Mouse (Mus musculus): ENCODE measurements around the gene Pltp. TPM values are rescaled to one million over a fixed set of nuclear protein-coding genes. Genes with fewer than 3 reads are reported as not detected.

The Pltp gene
- polyA plus RNA-seq, 1 experiment from 2014 or later: 8.4 TPM

- Histone ChIP-seq H3K36me3 (peaks cover 31% of the 10 kb centered on the region), H3K4me2 (no peak overlapping the region), H3K9me3 (replicated peaks) (no peaks in the 10 kb centered on the region), H3K4me3 (no peak overlapping the region), H3K27me3 (replicated peaks) (no peaks in the 10 kb centered on the region), H3K27ac (0 out of 2 replicates have a peak overlapping the region, but pooled peaks have one; percentile 9), H3K9ac (no peak overlapping the region), H3K4me1 (peaks cover 44% of the 10 kb centered on the region)
- 62% methylated on average over 5 of the region's 5 CpGs for WGBS (ENCODE audit: insufficient replicate concordance)
- ATAC-seq: no peak
Observed at GRCm38 (mm10) chr2:164817703-164818102, 39.8 kb downstream of the Pltp start.

GRCm38 (mm10) chr2:164817206-164817605 lies 40.3 kb downstream of the Pltp start:
- Histone ChIP-seq H3K4me2 (no peak overlapping the region), H3K27ac (0 out of 2 replicates have a peak overlapping the region, but pooled peaks have one; percentile 9), H3K9ac (no peak overlapping the region), H3K4me1 (peaks cover 39% of the 10 kb centered on the region), H3K9me3 (replicated peaks) (no peaks in the 10 kb centered on the region), H3K36me3 (peaks cover 36% of the 10 kb centered on the region), H3K27me3 (replicated peaks) (no peaks in the 10 kb centered on the region), H3K4me3 (no peak overlapping the region)
- no peak for ATAC-seq
- 74% methylated on average over 6 of the region's 6 CpGs for WGBS (ENCODE audit: insufficient replicate concordance)

GRCm38 (mm10) chr2:164815821-164816220 lies 41.7 kb downstream of the Pltp start:
- H3K4me3 ChIP-seq: no peak overlapping the region
- peak overlapping the region; percentile 32 for H3K4me2 ChIP-seq
- peak; percentile 80 for ATAC-seq
- H3K4me1 ChIP-seq: peaks cover 35% of the 10 kb centered on the region
- peaks cover 30% of the 10 kb centered on the region for H3K36me3 ChIP-seq
- no peaks in the 10 kb centered on the region for H3K27me3 ChIP-seq (replicated peaks)
- H3K9me3 ChIP-seq (replicated peaks): no peaks in the 10 kb centered on the region
- H3K9ac ChIP-seq: 0 out of 2 replicates have a peak overlapping the region, but pooled peaks have one; percentile 17
- peak overlapping the region; percentile 62 for H3K27ac ChIP-seq
- 52% methylated on average over 8 of the region's 8 CpGs for WGBS (ENCODE audit: insufficient replicate concordance)

GRCm38 (mm10) chr2:164815348-164815747 lies 42.2 kb downstream of the Pltp start:
- Histone ChIP-seq H3K27me3 (replicated peaks) (no peaks in the 10 kb centered on the region), H3K36me3 (peaks cover 28% of the 10 kb centered on the region), H3K4me2 (peak overlapping the region; percentile 32), H3K9me3 (replicated peaks) (no peaks in the 10 kb centered on the region), H3K4me1 (peaks cover 35% of the 10 kb centered on the region), H3K4me3 (no peak overlapping the region), H3K27ac (peak overlapping the region; percentile 62), H3K9ac (no peak overlapping the region)
- peak; percentile 45; the same call in 1 of the 2 replicates for ATAC-seq
- 59% methylated on average over 5 of the region's 5 CpGs for WGBS (ENCODE audit: insufficient replicate concordance)

- H3K36me3 ChIP-seq: peaks cover 38% of the 10 kb centered on the region
- ATAC-seq: no peak
- no peaks in the 10 kb centered on the region for H3K9me3 ChIP-seq (replicated peaks)
- no peak overlapping the region for H3K4me3 ChIP-seq
- WGBS (ENCODE audit: insufficient replicate concordance): 68% methylated on average over 2 of the region's 2 CpGs
- H3K4me1 ChIP-seq: peaks cover 35% of the 10 kb centered on the region
- no peak overlapping the region for H3K4me2 ChIP-seq
- H3K27ac ChIP-seq: no peak overlapping the region
- 0 out of 2 replicates have a peak overlapping the region, but pooled peaks have one; percentile 18 for H3K9ac ChIP-seq
- no peaks in the 10 kb centered on the region for H3K27me3 ChIP-seq (replicated peaks)
Observed at GRCm38 (mm10) chr2:164813557-164813956, 44.0 kb downstream of the Pltp start.

GRCm38 (mm10) chr2:164806614-164807013 lies 50.9 kb downstream of the Pltp start:
- 0 out of 2 replicates have a peak overlapping the region, but pooled peaks have one; percentile 39 for H3K27ac ChIP-seq
- H3K4me3 ChIP-seq: no peak overlapping the region; the same call in 1 of the 2 replicates
- H3K36me3 ChIP-seq: peaks cover 36% of the 10 kb centered on the region
- H3K4me1 ChIP-seq: peaks cover 42% of the 10 kb centered on the region
- H3K27me3 ChIP-seq (replicated peaks): no peaks in the 10 kb centered on the region
- peak overlapping the region; percentile 85; the same call in 1 of the 2 replicates for H3K9ac ChIP-seq
- 66% methylated on average over 7 of the region's 7 CpGs for WGBS (ENCODE audit: insufficient replicate concordance)
- no peaks in the 10 kb centered on the region for H3K9me3 ChIP-seq (replicated peaks)
- no peak for ATAC-seq
- H3K4me2 ChIP-seq: peak overlapping the region; percentile 92

- peak; percentile 79 for ATAC-seq
- Histone ChIP-seq H3K36me3 (peaks cover 47% of the 10 kb centered on the region), H3K4me2 (peak overlapping the region; percentile 92), H3K4me1 (peaks cover 42% of the 10 kb centered on the region), H3K4me3 (peak overlapping the region; percentile 71), H3K27ac (peak overlapping the region; percentile 96), H3K9me3 (replicated peaks) (no peaks in the 10 kb centered on the region), H3K27me3 (replicated peaks) (no peaks in the 10 kb centered on the region), H3K9ac (peak overlapping the region; percentile 85)
- 1% methylated on average over 21 of the region's 21 CpGs for WGBS (ENCODE audit: insufficient replicate concordance)
Observed at GRCm38 (mm10) chr2:164805332-164805718, 52.2 kb downstream of the Pltp start.

GRCm38 (mm10) chr2:164804533-164805331 lies 52.8 kb downstream of the Pltp start, which contains the start of the genes Acot8 and Zswim3:
TSS of gene Acot8 (minus strand) at chr2:164804882.
TSS of gene Zswim3 (plus strand) at chr2:164805098.
- peak within 1 kb of the TSS; percentile 96 for H3K27ac ChIP-seq
- H3K27me3 ChIP-seq (replicated peaks): no peaks in the 10 kb centered on the region
- under 1% methylated on average over 47 of the region's 47 CpGs for WGBS (ENCODE audit: insufficient replicate concordance)
- peaks cover 42% of the 10 kb centered on the region for H3K4me1 ChIP-seq
- H3K36me3 ChIP-seq: peaks cover 47% of the 10 kb centered on the region
- H3K4me3 ChIP-seq: peak within 1 kb of the TSS; percentile 71
- peak within 1 kb of the TSS; percentile 92 for H3K4me2 ChIP-seq
- H3K9ac ChIP-seq: peak within 1 kb of the TSS; percentile 85
- no peaks in the 10 kb centered on the region for H3K9me3 ChIP-seq (replicated peaks)
- peak; percentile 92 for ATAC-seq

GRCm38 (mm10) chr2:164803921-164804313 lies 53.6 kb downstream of the Pltp start:
- Histone ChIP-seq H3K36me3 (peaks cover 48% of the 10 kb centered on the region), H3K9me3 (replicated peaks) (no peaks in the 10 kb centered on the region), H3K27me3 (replicated peaks) (no peaks in the 10 kb centered on the region), H3K4me2 (peak overlapping the region; percentile 92), H3K4me3 (peak overlapping the region; percentile 71), H3K9ac (peak overlapping the region; percentile 85), H3K4me1 (peaks cover 42% of the 10 kb centered on the region), H3K27ac (peak overlapping the region; percentile 77)
- no peak for ATAC-seq
- WGBS (ENCODE audit: insufficient replicate concordance): 48% methylated on average over 1 of the region's 1 CpGs

- 81% methylated on average over 16 of the region's 16 CpGs for WGBS (ENCODE audit: insufficient replicate concordance)
- ATAC-seq: no peak
- Histone ChIP-seq H3K4me2 (peak overlapping the region; percentile 92), H3K36me3 (peaks cover 48% of the 10 kb centered on the region), H3K4me3 (peak overlapping the region; percentile 71), H3K4me1 (peaks cover 42% of the 10 kb centered on the region), H3K9me3 (replicated peaks) (no peaks in the 10 kb centered on the region), H3K27me3 (replicated peaks) (no peaks in the 10 kb centered on the region), H3K27ac (peak overlapping the region; percentile 77), H3K9ac (peak overlapping the region; percentile 85)
Observed at GRCm38 (mm10) chr2:164803201-164803920, 54.1 kb downstream of the Pltp start.

GRCm38 (mm10) chr2:164800252-164801004 lies 57.1 kb downstream of the Pltp start:
- no peak overlapping the region for H3K4me2 ChIP-seq
- peaks cover 74% of the 10 kb centered on the region for H3K36me3 ChIP-seq
- no peak overlapping the region for H3K27ac ChIP-seq
- 83% methylated on average over 13 of the region's 13 CpGs for WGBS (ENCODE audit: insufficient replicate concordance)
- no peak overlapping the region for H3K4me3 ChIP-seq
- no peaks in the 10 kb centered on the region for H3K9me3 ChIP-seq (replicated peaks)
- no peak for ATAC-seq
- H3K4me1 ChIP-seq: peaks cover 18% of the 10 kb centered on the region
- no peaks in the 10 kb centered on the region for H3K27me3 ChIP-seq (replicated peaks)
- no peak overlapping the region for H3K9ac ChIP-seq

Data from liver, embryonic 12.5 days (tissue).